Mouse (Mus musculus) urinary bladder, postnatal 4 days (tissue): ENCODE measurements at regions not wholly inside any gene's neighbourhood (a gene's known extent, or its start where the extent isn't known, plus 50 kb on each side); places are given as distances from the start of the nearest gene placed in this dataset.

Experiments used
- DNase-seq, 2 experiments: peaks; one replicate each; pipeline ENCODE4 v3.0.0; 2021 to 2022; ENCODE audit warnings: low spot score in 2 of 2

- DNase-seq, result no peak
Observed at GRCm38 (mm10) chr1:193790579-193790978, 420.5 kb upstream of the Camk1g start.

GRCm38 (mm10) chr1:193788496-193788895, 418.4 kb upstream of the Camk1g start:
- DNase-seq, result no peak

- DNase-seq, result no peak
Observed at GRCm38 (mm10) chr1:193787417-193787816, 417.3 kb upstream of the Camk1g start.

GRCm38 (mm10) chr1:193784966-193785365, 414.9 kb upstream of the Camk1g start:
- DNase-seq, result no peak

- DNase-seq, result no peak
Observed at GRCm38 (mm10) chr1:193784526-193784925, 414.4 kb upstream of the Camk1g start.

GRCm38 (mm10) chr1:193778181-193778580, 408.1 kb upstream of the Camk1g start:
- DNase-seq, result no peak

- no peak for DNase-seq
Observed at GRCm38 (mm10) chr1:193769546-193769945, 399.4 kb upstream of the Camk1g start.

- no peak for DNase-seq
Observed at GRCm38 (mm10) chr1:193764103-193764502, 394.0 kb upstream of the Camk1g start.

GRCm38 (mm10) chr1:193751819-193752251, 381.7 kb upstream of the Camk1g start:
- no peak for DNase-seq

- DNase-seq, result no peak
Observed at GRCm38 (mm10) chr1:193750929-193751328, 380.8 kb upstream of the Camk1g start.

- no peak for DNase-seq
Observed at GRCm38 (mm10) chr1:193747426-193747960, 377.4 kb upstream of the Camk1g start.

GRCm38 (mm10) chr1:193742688-193743087, 372.6 kb upstream of the Camk1g start:
- no peak for DNase-seq

GRCm38 (mm10) chr1:193738821-193739220, 368.7 kb upstream of the Camk1g start:
- no peak for DNase-seq

- DNase-seq, result no peak
Observed at GRCm38 (mm10) chr1:193735949-193736518, 365.9 kb upstream of the Camk1g start.

GRCm38 (mm10) chr1:193734014-193734763, 364.1 kb upstream of the Camk1g start:
- DNase-seq, result no peak

GRCm38 (mm10) chr1:193733402-193733801, 363.3 kb upstream of the Camk1g start:
- no peak for DNase-seq

- no peak for DNase-seq
Observed at GRCm38 (mm10) chr1:193732113-193732512, 362.0 kb upstream of the Camk1g start.

- DNase-seq, result no peak
Observed at GRCm38 (mm10) chr1:193721850-193722249, 351.8 kb upstream of the Camk1g start.

GRCm38 (mm10) chr1:193720420-193720851, 350.3 kb upstream of the Camk1g start:
- DNase-seq, result no peak

GRCm38 (mm10) chr1:193715328-193715727, 345.2 kb upstream of the Camk1g start:
- no peak for DNase-seq

GRCm38 (mm10) chr1:193714631-193715030, 344.5 kb upstream of the Camk1g start:
- DNase-seq, result no peak

GRCm38 (mm10) chr1:193705205-193705604, 335.1 kb upstream of the Camk1g start:
- DNase-seq, result no peak
